Mouse (Mus musculus) myocyte (in vitro differentiated cells): ENCODE measurements around the gene Itpr1. TPM values are rescaled to one million over a fixed set of nuclear protein-coding genes. Genes with fewer than 3 reads are reported as not detected.

Experiments used
- H3K27me3 ChIP-seq: one replicate; pipeline ENCODE4 v1.6.1; 2011; ENCODE audit not compliant: control insufficient read depth, insufficient read depth, insufficient read length
- H3K36me3 ChIP-seq: one replicate; pipeline ENCODE4 v1.6.1; 2011; ENCODE audit not compliant: control insufficient read depth, insufficient read depth
- H3K4me2 ChIP-seq: one replicate; pipeline ENCODE4 v1.6.1; 2011; ENCODE audit warnings: low read depth, control low read depth
- H3K4me3 ChIP-seq: one replicate; pipeline ENCODE4 v1.5.1; 2011; ENCODE audit warnings: mild to moderate bottlenecking, control low read depth, moderate library complexity
- H3K79me2 ChIP-seq: one replicate; pipeline ENCODE4 v1.6.1; 2011; ENCODE audit not compliant: control insufficient read depth, insufficient read depth
- H3ac ChIP-seq: one replicate; pipeline ENCODE4 v1.6.1; 2011; ENCODE audit not compliant: control insufficient read depth, insufficient read length
- CEBPB ChIP-seq: IDR thresholded peaks from 2 replicates; pipeline ENCODE4 v1.6.1; 2011; ENCODE audit warnings: mild to moderate bottlenecking, moderate library complexity; ENCODE audit not compliant: poor library complexity, insufficient read depth, severe bottlenecking
- E2F4 ChIP-seq: IDR thresholded peaks from one replicate; pipeline ENCODE4 v1.6.1; 2011; ENCODE audit warnings: mild to moderate bottlenecking, control low read depth, moderate library complexity; ENCODE audit not compliant: insufficient read depth
- MAX ChIP-seq: IDR thresholded peaks from one replicate; pipeline ENCODE4 v1.6.1; 2011; ENCODE audit warnings: low read depth, mild to moderate bottlenecking, control low read depth
- MYOD1 ChIP-seq, 3 experiments: IDR thresholded peaks; one replicate each; pipeline ENCODE4 v1.6.1; 2011; ENCODE audit warnings: control low read depth in 2 of 3, low read depth in 2 of 3, mild to moderate bottlenecking in 2 of 3, moderate library complexity in 1 of 3; ENCODE audit not compliant: insufficient read length in 2 of 3, control insufficient read depth in 1 of 3
- MYOG ChIP-seq, 3 experiments: IDR thresholded peaks; one replicate each; pipeline ENCODE4 v1.6.1; 2011; ENCODE audit warnings: control low read depth in 2 of 3, low read depth in 2 of 3, mild to moderate bottlenecking in 2 of 3; ENCODE audit not compliant: insufficient read length in 2 of 3, control insufficient read depth in 1 of 3, insufficient read depth in 1 of 3
- POLR2A ChIP-seq: IDR thresholded peaks from one replicate; pipeline ENCODE4 v1.6.1; 2011; ENCODE audit warnings: low read depth, mild to moderate bottlenecking, control low read depth, moderate library complexity; ENCODE audit not compliant: insufficient read length
- POLR2AphosphoS2 ChIP-seq: IDR thresholded peaks from one replicate; pipeline ENCODE4 v1.6.1; 2011; ENCODE audit warnings: low read depth, control low read depth; ENCODE audit not compliant: insufficient read length
- REST ChIP-seq: IDR thresholded peaks from one replicate; pipeline ENCODE4 v1.6.1; 2011; ENCODE audit warnings: mild to moderate bottlenecking, control low read depth, moderate library complexity; ENCODE audit not compliant: insufficient read depth, insufficient read length
- SRF ChIP-seq: IDR thresholded peaks from one replicate; pipeline ENCODE4 v1.6.1; 2011; ENCODE audit warnings: low read depth; ENCODE audit not compliant: control insufficient read depth, insufficient read length
- TCF12 ChIP-seq: IDR thresholded peaks from one replicate; pipeline ENCODE4 v1.6.1; 2011; ENCODE audit warnings: mild to moderate bottlenecking, control low read depth; ENCODE audit not compliant: poor library complexity, insufficient read depth, severe bottlenecking
- TCF3 ChIP-seq: IDR thresholded peaks from one replicate; pipeline ENCODE4 v1.6.1; 2011; ENCODE audit warnings: low read depth, control low read depth; ENCODE audit not compliant: insufficient read length
- USF1 ChIP-seq: IDR thresholded peaks from one replicate; pipeline ENCODE4 v1.6.1; 2011; ENCODE audit warnings: low read depth, mild to moderate bottlenecking, control low read depth, moderate library complexity
- polyA plus RNA-seq: library from polyadenylated mRNA; unstranded; fragments of >200 nt; fragmentation: generic; extraction: Trizol; gene quantifications from one replicate; pipeline ENCODE4 v1.2.1, GENCODE M21; 2012; ENCODE audit warnings: missing spikeins

Itpr1 gene
- polyA plus RNA-seq, 1 experiment: 3.1 TPM

DNA sequence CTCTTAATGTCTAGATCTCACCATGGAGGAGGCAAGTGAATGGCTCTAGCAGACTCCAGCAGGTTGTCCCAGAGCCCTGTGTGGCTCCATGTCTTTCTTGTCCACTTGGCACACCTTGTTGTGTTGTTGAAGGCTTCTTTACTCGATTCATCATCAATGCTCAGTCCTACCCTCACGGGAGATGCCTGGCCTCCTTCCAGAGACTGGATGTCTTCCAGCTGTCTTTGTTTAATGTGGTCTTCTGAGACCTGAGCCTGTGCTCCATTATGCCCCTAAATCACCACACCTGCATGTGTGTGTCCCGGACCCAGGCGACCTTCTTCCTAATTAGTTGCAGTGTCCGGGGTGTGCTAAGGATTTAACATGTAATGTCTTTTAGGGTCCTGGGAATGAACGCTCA, 254.7 kb downstream of the Itpr1 start:
- H3ac ChIP-seq: no peak overlapping the region
- no peaks in the 10 kb centered on the region for H3K27me3 ChIP-seq
- H3K4me2 ChIP-seq: no peak overlapping the region
- no peaks in the 10 kb centered on the region for H3K79me2 ChIP-seq
- no peak overlapping the region for H3K4me3 ChIP-seq
- no peak for TF ChIP-seq SRF
- no peak for TF ChIP-seq CEBPB
- TF ChIP-seq MYOG (IDR thresholded peaks at IDR 0.05; ENCODE audit: control insufficient read depth in 1 of 3, insufficient read depth in 1 of 3, insufficient read length in 2 of 3, low read depth in 2 of 3): no peak
- TF ChIP-seq TCF3: no peak
- TF ChIP-seq MYOD1 (IDR thresholded peaks at IDR 0.05; ENCODE audit: control insufficient read depth in 1 of 3, insufficient read length in 2 of 3, low read depth in 2 of 3): no peak
- no peak for TF ChIP-seq POLR2AphosphoS2
- TF ChIP-seq E2F4: no peak
- H3K36me3 ChIP-seq: no peaks in the 10 kb centered on the region

DNA sequence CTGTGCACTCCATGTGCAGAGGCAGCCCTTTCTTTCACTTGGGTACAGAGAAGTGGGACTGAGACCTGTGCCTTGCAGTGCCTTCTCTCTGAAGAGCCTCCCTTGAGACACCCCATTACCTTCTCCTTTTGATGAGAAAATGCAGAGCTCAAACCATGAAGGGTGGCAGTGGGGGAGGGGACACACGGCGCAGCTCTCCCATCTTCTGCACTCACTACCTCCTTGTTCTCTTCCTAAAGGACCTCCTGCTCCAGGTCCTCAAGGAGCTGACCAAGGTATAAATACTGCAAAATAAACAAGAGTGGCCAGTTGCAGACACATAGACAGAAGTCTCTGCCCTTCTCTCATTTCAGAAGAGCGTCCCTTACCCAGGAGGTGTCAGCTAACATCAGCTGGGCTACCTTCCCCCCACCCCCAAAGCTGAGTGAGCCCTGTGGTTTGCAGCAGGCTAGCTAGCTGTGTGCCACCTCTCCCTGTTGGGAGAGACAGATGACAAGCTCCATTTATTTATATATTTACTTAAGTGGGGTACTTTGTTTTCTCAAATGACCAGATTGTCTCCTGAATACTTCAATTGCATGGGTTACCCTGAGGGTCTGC, 255.4 kb downstream of the Itpr1 start:
- no peaks in the 10 kb centered on the region for H3K79me2 ChIP-seq
- H3K4me2 ChIP-seq: no peak overlapping the region

DNA sequence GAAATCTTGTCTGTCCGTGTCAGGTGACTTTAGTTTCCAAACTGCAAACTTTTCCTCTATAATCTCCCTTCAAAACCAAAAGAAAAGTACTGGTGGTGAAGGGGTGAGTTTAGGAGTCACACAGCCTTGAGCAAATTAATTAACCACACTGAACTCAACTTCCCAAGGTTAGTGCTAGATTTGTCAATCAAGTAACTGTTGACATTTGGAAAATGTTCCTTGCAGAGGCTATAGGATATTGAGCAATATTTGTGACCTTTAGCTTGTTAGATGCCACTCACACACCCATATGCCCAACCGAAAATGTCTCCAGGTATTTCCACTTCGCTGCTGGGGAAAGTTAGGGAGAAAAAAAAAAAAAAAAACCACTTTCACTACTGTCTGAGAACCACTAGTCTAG, 259.0 kb downstream of the Itpr1 start:
- Histone ChIP-seq H3ac (no peak overlapping the region), H3K4me3 (no peak overlapping the region), H3K36me3 (no peaks in the 10 kb centered on the region), H3K79me2 (no peaks in the 10 kb centered on the region), H3K27me3 (no peaks in the 10 kb centered on the region), H3K4me2 (no peak overlapping the region)
- TF ChIP-seq E2F4 (no peak), MYOG (IDR thresholded peaks at IDR 0.05; ENCODE audit: control insufficient read depth in 1 of 3, insufficient read depth in 1 of 3, insufficient read length in 2 of 3, low read depth in 2 of 3) (no peak), SRF (no peak), CEBPB (no peak), MAX (no peak), POLR2A (no peak), USF1 (no peak), REST (no peak), MYOD1 (IDR thresholded peaks at IDR 0.05; ENCODE audit: control insufficient read depth in 1 of 3, insufficient read length in 2 of 3, low read depth in 2 of 3) (no peak)

More for the DNA sequence above, 255.4 kb downstream of the Itpr1 start:
- Histone ChIP-seq H3K27me3 (no peaks in the 10 kb centered on the region), H3ac (no peak overlapping the region), H3K36me3 (no peaks in the 10 kb centered on the region), H3K4me3 (no peak overlapping the region)
- TF ChIP-seq MYOD1 (IDR thresholded peaks at IDR 0.05; ENCODE audit: control insufficient read depth in 1 of 3, insufficient read length in 2 of 3, low read depth in 2 of 3): peak in 1 of 3 experiments; percentile 26
- no peak for TF ChIP-seq REST
- peak in 1 of 3 experiments; percentile 32 for TF ChIP-seq MYOG (IDR thresholded peaks at IDR 0.05; ENCODE audit: control insufficient read depth in 1 of 3, insufficient read depth in 1 of 3, insufficient read length in 2 of 3, low read depth in 2 of 3)
- no peak for TF ChIP-seq TCF12
- no peak for TF ChIP-seq POLR2A

DNA sequence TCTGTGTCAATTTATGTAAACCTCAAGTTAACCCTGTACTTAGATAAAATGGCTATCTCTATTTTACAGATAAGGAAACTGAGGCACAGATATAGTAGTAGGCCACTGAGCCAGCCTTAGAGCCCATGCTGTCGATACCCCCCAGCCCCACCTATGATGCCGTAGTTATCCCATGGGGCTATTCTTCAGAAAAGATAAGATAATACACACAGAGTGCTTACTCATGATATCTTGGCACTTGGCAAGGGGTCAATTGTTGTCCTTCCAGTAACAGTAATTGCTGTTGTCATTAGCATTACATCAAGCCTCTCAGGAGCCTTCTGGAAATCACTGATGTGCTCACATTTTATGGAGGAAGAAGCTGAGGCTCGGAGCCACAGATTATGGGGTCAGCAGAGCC, 259.9 kb downstream of the Itpr1 start:
- no peak overlapping the region for H3K4me3 ChIP-seq
- H3ac ChIP-seq: no peak overlapping the region
- TF ChIP-seq MYOD1 (IDR thresholded peaks at IDR 0.05; ENCODE audit: control insufficient read depth in 1 of 3, insufficient read length in 2 of 3, low read depth in 2 of 3): no peak
- no peak for TF ChIP-seq USF1
- TF ChIP-seq TCF3: no peak
- no peak for TF ChIP-seq E2F4
- no peak for TF ChIP-seq REST
- no peaks in the 10 kb centered on the region for H3K79me2 ChIP-seq
- H3K27me3 ChIP-seq: no peaks in the 10 kb centered on the region
- H3K36me3 ChIP-seq: no peaks in the 10 kb centered on the region
- H3K4me2 ChIP-seq: no peak overlapping the region

DNA sequence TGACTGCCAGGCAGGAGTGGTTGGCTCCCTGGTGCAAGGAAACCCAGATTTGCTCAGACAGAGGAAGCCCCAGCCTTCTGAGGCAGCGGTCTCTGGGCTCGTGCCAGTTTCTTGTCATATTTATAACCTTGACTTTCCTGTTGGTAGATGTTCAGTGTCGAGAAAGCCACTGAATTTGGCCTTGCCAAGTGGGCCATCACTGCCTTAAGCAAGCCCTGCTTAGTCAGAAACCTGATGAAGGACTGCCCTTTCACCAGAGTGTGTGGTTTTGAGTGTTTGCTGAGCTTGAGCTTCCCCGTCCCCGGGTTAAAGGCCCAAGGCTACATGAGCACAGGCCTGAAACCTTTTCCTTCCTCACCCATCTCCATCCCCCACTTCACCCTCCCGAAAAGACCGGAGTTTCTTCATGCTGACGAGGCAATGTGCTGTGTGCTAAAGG, 263.9 kb downstream of the Itpr1 start:
- Histone ChIP-seq H3K27me3 (no peaks in the 10 kb centered on the region), H3K4me3 (no peak overlapping the region), H3K79me2 (no peaks in the 10 kb centered on the region), H3K36me3 (no peaks in the 10 kb centered on the region), H3K4me2 (no peak overlapping the region), H3ac (no peak overlapping the region)
- no peak for TF ChIP-seq TCF12
- no peak for TF ChIP-seq MYOD1 (IDR thresholded peaks at IDR 0.05; ENCODE audit: control insufficient read depth in 1 of 3, insufficient read length in 2 of 3, low read depth in 2 of 3)
- no peak for TF ChIP-seq SRF
- TF ChIP-seq CEBPB: no peak
- TF ChIP-seq POLR2AphosphoS2: no peak
- TF ChIP-seq MAX: no peak
- TF ChIP-seq USF1: no peak
- no peak for TF ChIP-seq POLR2A
